Mouse (Mus musculus) urinary bladder, postnatal 25 days (tissue): ENCODE data around the gene Pigw.
"Not testable (repeated sequence)": the region's sequence is repeated elsewhere in the genome, so short reads cannot be mapped to it uniquely, and the experiment has no call there.

Source experiments
- DNase-seq: peaks from one replicate; pipeline ENCODE4 v3.0.0; 2022; ENCODE audit warnings: low spot score

Pigw gene

GRCm38 (mm10) chr11:84879007-84879771 lies 896 bp downstream of the Pigw start:
- DNase-seq, result no peak

- DNase-seq, result not testable (repeated sequence)
Observed at GRCm38 (mm10) chr11:84876020-84876419, 4.1 kb downstream of the Pigw start.

GRCm38 (mm10) chr11:84873042-84873833 lies 6.8 kb downstream of the Pigw start:
- no peak for DNase-seq

- DNase-seq, result no peak
Observed at GRCm38 (mm10) chr11:84871548-84872069, 8.5 kb downstream of the Pigw start.

GRCm38 (mm10) chr11:84871046-84871445 lies 9.0 kb downstream of the Pigw start:
- no peak for DNase-seq

GRCm38 (mm10) chr11:84870337-84871043 lies 9.6 kb downstream of the Pigw start, which contains the start of gene Ggnbp2:
TSS of gene Ggnbp2 (minus strand) at chr11:84870817.
- DNase-seq, result peak; percentile 91

GRCm38 (mm10) chr11:84869537-84870232 lies 10.4 kb downstream of the Pigw start:
- peak; percentile 84 for DNase-seq

GRCm38 (mm10) chr11:84868786-84869259 lies 11.3 kb downstream of the Pigw start:
- DNase-seq, result no peak

GRCm38 (mm10) chr11:84867586-84867985 lies 12.5 kb downstream of the Pigw start:
- no peak for DNase-seq

- DNase-seq, result no peak
Observed at GRCm38 (mm10) chr11:84865268-84865667, 14.8 kb downstream of the Pigw start.

- DNase-seq, result no peak
Observed at GRCm38 (mm10) chr11:84855285-84855684, 24.8 kb downstream of the Pigw start.

GRCm38 (mm10) chr11:84847475-84848090 lies 32.5 kb downstream of the Pigw start:
- peak; percentile 38 for DNase-seq

GRCm38 (mm10) chr11:84846741-84847474 lies 33.2 kb downstream of the Pigw start:
- no peak for DNase-seq

- DNase-seq, result no peak
Observed at GRCm38 (mm10) chr11:84839330-84839729, 40.8 kb downstream of the Pigw start.

GRCm38 (mm10) chr11:84829495-84829894 lies 50.6 kb downstream of the Pigw start:
- DNase-seq, result not testable (repeated sequence)

- peak; percentile 90 for DNase-seq
Observed at GRCm38 (mm10) chr11:84828516-84829399, 51.3 kb downstream of the Pigw start, which contains the start of gene Dhrs11. TSS of gene Dhrs11 (minus strand) at chr11:84828994.

- DNase-seq, result no peak
Observed at GRCm38 (mm10) chr11:84827901-84828503, 52.1 kb downstream of the Pigw start.

- no peak for DNase-seq
Observed at GRCm38 (mm10) chr11:84827492-84827891, 52.6 kb downstream of the Pigw start.
